Mouse (Mus musculus) layer of hippocampus, postnatal 10 days (tissue): ENCODE data around the gene Rnf222. TPM values are rescaled to one million over a fixed set of nuclear protein-coding genes. Genes with fewer than 3 reads are reported as not detected.

ENCODE experiments used
- DNase-seq, 2 experiments: peaks; one replicate each; pipeline ENCODE4 v3.0.0; 2021; ENCODE audit warnings: low spot score in 2 of 2
- total RNA-seq, 2 experiments: library from RNA; stranded (reverse); gene quantifications; 2 replicates each; pipeline ENCODE4 v1.2.3; 2021

The Rnf222 gene
- total RNA-seq, 2 experiments from 2014 or later: not detected

DNA sequence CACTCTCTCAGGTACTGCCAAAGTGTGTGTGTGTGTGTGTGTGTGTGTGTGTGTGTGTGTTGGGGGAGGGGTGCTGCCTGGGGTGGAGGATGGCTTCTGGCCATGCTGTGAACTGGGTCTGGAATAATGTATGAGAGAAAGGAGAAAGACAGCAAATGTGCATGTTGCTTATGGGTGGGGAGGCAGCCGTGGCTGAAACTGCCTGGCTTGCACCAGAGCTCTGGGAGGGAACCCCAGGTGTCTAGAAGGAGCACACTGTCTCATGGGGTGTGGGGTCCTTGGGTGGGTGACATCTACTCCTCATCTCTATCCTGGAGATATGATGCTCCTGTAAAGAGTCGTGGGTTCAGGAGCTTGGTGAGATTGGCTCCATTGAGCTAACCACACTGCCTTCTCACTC is 300 bp downstream of the Rnf222 start:
- DNase-seq: no peak

DNA sequence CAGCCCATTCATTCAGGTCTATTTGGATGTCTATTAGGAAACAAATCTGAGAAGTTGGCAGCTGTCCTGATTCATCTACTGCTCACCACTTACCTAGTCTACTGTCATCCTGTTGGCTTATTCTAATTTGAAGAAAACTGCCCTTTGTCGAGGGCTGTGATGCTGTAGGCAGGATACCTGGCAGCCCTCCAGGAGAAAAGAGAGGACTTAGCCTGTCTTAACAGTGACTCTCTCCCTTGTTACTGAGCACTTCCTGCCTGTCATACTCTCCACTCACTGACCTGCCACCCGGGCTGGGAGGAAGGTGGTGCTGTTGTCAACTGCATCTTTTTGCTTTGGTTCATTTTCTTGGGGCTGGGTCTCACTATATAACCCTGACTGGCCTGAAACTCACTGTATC is 2.3 kb downstream of the Rnf222 start:
- no peak for DNase-seq

DNA sequence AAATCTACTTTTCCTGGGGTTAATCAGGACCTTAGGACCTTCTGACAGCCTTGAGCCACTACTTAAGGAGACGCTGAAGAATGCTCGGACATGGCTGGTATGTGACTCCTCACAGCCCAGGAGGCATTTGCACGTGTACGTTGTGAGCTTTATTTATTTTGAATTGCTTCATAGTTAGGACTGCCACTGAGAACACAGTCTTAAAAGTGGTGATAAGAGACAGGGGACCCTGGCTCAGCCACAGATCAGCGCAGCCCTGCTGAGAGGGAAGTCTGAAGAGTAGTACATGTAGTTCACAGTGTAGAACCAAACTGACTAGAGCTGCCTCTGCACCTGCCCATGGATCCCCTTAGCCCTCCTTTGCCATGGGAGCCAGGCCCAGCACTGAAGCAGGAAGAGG is 3.5 kb downstream of the Rnf222 start:
- DNase-seq: no peak

DNA sequence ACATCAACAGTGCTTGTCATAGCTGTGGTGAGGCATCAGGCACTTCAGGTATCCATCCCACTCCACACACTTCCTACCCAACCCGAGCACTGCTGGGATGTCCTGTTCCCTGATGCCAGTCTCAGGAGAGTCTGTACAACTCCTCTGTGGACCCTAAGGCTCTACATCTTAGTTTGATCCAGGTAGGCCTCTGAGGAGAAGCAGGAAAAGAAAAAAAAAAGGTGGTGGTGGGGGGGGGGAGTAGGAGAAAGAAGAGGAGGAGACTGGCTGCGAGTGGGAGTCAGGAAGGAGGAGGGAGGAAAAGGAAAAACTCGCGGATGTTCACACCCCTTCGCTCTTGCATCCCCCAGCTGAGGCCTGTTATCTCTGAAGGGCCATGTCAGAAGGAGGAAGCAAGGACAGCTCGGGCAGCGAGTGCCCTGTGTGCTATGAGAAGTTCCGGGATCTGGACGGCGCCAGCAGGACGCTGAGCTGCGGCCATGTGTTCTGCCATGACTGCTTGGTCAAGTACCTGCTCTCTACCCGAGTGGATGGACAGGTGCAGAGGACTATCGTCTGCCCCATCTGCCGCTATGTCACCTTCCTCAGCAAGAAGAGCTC is 4.0 kb downstream of the Rnf222 start:
- DNase-seq: no peak

DNA sequence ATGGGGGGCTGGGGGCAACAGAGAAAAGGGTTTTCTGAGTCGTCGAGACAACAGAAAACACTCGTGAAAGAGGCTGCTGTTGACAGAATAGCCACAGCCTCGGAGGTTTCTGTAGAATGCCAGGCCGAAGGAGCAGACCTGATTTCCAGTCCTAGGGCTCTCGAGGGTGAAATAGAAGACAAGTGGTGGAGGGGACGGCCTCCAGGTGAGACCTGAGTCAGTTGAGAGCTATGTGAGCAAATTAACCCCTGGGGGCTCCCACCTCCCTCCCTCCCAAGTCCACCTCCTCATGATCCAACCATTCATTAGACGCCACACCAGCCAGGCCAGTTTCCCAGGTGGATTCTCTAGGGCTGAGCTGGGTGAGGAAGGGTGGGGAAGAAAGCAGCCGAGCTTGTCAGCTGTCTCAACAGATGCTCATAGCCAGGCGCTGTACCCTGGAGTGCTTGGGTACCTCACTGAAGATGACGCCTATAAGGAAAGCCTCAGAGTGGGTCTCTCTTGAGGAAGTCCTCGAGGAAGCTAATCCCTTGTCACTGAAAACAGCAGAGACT is 5.6 kb downstream of the Rnf222 start:
- no peak for DNase-seq

DNA sequence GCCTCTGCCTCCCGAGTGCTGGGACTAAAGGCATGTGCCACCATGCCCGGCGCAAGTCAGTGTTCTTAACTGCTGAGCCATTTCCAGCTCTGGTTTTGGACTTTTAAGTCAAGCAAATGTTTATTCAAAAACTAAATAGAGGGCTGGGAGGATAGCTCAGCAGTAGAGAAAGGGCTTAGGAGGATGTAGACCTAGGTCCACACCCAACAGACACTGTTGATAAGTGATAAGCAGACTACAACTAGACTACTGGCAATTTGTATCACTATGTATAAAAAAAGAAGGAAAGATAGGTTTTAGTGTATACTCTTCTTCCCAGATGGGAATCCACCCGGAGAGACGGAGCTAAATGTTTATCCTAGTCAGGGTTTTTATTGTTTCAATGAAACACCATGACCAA is 7.9 kb downstream of the Rnf222 start:
- DNase-seq: no peak

DNA sequence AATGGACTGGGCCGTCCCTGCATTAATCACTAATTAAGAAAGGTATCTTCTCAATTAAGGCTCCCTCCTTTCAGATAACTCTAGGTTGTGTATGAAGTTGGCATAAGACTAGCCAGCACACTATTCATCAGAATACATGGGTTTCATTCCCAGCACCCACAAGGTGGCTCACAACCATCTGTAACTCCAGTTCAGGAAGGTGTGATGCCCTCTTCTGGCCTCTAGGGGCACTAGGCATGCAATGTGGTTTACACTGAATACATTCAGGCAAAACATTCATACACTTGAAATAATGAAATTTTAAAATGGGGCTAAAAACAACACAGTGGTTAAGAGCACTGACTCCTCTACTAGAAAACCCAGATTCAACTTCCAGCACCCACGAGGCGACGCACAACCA is 8.8 kb downstream of the Rnf222 start:
- DNase-seq: no peak

DNA sequence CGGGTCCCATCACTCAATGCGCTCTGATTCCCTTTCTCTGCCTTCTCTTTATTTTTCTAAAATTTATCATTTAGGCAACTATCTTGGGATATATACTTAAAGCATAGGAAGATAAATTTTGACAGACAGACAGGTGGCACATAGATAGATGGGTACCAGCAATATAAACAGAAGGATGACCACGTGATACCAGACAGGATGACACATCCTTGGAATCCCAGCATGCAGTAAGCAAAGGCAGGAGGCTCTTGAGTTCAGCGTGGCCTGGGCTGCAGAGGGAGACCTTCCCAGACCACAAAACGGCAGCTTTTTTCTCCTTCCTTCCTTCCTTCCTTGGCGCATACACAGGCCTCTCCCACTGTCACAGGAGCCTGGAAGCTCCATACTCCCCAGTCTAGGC is 9.5 kb downstream of the Rnf222 start:
- DNase-seq: no peak

DNA sequence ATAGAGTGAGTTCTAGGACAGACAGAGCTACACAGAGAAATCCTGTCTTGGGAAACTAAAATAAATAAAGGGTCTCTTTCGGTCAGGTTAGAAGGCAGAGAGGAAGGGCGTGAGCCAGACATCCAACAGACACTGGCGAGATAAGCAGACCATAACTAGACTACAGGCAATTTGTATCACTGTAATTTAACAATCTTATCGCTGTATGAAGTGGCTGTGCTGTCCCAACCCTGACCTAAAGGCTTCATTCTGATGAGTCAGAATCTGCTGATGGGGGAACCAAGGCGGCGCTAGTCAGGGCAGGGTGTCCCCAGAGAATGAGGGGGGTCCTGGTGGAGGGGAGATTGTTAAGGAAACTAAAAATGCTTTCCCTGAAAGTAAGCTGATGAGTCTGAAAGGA is 10.4 kb downstream of the Rnf222 start:
- DNase-seq: no peak

DNA sequence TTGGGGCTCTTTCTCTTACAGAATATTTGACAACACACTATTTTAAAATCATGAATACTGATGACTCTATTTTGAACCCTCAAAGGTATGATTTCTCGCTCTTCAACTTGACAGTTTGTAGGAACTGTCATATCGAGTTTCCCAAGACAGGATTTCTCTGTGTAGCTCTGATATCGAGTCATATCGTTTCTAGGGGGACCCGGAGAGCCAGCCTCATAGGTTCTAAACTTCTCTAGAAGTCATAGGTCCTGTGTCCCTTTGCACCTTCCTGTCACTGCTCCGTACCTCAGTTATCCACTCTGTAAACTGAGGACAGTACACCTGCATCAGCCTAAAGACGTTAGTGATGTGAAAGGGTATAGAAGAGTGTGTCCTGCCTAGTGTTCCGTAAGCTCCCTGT is 11.5 kb downstream of the Rnf222 start:
- no peak for DNase-seq

DNA sequence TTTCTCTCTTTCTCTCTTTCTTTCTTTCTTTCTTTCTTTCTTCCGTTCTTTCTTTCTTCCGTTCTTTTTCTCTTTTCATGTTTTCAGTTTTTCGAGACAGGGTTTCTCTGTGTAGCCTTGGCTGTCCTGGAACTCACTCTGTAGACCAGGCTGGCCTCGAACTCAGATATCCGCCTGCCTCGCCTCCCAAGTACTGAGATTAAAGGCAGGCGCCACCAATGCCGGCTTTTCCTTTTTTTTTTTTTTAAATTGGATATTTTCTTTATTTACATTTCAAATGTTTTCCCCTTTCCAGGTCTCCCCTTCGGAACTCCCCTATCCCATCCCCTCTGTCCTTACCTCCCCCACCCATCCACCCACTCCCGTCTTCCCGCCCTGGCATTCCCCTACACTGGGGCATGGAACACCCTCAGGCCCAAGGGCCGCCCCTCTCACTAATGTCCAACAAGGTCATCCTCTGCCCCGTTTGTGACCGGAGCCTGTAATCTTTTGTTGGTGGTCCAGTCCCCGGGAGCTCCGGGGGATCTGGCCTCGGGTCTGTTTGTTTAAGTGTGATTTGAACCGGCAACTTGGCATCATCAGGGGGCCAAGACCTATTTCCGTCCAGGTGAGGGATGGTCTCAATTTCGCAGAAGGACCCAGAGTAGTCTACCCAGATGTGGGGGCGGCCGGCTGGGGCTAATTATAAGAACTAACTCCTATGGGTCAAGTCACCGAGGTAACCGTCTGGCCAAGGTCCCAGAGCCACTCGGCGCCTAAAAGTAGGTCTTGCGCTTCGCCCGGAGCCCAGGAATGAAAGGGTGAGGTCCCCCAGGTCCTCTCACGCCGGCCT is 12.4 kb downstream of the Rnf222 start:
- no peak for DNase-seq

DNA sequence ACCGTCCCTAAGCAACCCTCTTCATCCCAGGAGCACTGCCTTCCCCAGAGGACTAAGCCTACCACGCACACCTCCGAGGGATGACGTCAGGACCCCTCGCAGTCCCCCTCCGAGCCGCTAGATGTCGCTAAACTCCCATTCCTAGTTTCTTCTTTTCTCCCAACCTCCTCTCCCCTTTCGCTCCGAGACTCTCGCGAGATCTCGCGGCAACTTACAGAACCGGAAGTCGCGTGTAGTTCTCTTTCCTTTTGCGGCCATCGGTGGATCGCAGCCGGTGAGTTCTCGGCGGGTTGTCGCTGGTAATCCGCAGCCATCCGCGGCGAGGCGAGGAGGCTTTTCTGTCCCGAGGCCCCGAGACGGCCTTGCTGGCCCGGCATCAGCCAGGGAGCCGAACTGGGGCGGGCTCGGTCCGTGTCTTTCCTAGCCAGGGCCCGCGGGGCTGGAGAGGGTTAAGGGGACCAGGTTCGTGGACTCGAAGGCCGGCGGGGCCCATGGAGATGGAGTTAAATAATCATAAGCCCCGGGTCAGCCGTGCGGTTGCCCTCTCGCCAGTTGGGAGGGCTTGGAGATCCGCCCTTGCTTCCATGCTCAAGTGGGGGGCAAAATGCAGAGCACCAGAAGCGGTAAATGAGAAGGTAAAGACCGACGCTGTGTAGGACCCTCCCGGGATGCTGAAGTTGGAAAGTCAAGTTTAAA is 13.1 kb downstream of the Rnf222 start, which contains the start of gene Rpl26:
Gene Rpl26, plus strand, starts transcription at position 233 of the 696 bp plus-strand sequence.
- DNase-seq: peak; percentile 99

DNA sequence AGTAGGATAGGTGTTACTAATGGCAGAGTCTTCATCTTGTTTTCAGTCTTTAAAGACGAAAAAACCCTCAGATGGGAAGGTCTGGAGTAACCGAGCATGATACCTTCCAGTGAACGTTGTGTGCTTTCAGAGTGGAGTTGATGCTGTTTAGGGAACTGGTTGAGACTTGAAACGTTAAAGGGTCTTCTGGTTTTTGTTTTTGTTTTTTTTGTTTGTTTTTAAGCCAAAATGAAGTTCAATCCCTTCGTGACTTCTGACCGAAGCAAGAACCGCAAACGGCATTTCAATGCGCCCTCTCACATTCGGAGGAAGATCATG is 13.7 kb downstream of the Rnf222 start:
- DNase-seq: no peak

DNA sequence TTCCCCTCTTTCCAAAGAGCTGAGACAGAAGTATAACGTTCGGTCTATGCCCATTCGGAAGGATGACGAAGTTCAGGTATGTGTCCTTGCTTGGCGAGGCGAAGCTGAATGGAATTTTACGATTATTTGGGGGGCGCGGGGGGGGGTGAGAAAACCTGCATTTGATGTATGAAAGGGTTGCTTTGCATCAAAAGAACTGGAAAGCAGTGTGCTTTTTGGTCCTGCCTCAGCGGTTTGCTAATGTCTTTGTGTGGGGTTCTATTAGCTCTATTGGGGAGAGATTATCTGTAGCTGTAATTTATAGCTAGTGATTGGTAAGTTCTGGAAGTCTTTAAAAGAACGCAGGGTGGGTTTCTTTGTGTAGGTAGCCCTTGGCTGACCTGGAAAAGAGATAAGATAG is 14.0 kb downstream of the Rnf222 start:
- DNase-seq: no peak

DNA sequence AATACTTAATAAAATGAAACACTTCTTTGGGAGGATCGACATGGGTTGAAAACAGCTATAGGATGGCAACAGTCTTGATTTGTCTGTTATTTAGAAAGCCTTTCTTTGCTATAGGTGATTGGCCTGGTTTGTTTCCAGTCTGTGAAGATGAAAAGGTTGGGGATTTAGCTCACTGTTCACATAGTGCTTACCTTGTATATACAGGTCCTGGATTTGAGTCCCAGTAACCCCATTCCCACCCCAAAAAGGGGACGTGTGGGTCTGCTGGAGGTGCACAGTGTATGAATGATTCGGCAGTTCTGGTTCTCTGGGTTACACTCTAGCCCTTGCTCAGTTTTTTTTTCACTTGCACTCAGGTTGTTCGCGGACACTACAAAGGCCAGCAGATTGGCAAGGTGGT is 14.5 kb downstream of the Rnf222 start:
- no peak for DNase-seq

DNA sequence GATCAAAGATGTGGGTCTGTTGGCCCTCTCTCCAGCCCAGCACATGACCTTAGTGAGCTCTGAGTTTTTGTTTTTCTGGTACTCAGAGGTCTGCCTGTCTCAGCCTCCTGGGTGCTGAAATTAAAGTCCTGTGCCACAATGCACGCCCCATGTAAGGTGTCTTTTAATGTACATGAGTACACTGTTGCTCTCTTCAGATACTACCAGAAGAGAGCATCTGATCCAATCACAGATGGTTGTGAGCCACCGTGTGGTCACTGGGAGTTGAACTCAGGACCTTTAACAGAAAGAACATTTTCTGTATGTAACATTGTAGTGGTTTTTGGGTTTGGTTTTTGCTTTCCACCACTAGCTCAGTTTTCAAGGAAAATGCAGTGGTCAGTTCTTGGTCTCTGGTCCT is 15.4 kb downstream of the Rnf222 start:
- no peak for DNase-seq

DNA sequence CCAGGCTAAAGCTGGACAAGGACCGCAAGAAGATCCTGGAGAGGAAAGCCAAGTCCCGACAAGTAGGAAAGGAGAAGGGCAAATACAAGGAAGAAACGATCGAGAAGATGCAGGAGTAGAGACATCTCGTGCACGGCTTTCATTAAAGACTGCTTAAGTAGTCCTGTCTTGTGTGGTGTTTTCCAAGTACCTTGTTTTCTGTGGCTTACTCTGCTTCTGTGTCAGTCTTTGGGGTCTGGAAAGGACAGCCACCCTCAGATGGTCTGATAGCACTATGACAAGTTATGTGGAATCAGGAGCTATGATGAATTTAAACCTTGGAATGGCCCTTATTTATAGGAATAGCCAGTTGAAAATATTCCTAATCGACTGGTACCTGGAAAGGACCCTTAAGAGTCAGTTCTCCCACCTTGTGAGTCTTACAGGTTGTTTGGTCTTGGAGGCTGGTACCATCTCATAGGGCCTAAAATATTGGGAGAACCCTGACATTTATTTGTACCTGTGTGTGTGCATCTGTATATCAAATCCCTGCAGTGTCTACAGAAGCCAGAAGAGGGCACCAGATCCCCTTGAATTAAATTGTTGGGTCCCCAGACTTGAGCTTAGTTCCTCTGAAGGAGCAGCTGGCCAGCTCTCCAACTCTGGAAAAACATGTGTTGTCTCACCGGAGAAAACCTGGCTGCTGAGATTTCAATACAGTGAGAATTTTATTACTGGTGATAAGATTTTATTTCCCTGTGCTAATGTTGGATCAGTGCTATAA is 16.2 kb downstream of the Rnf222 start:
- peak; percentile 81 to 82 for DNase-seq

DNA sequence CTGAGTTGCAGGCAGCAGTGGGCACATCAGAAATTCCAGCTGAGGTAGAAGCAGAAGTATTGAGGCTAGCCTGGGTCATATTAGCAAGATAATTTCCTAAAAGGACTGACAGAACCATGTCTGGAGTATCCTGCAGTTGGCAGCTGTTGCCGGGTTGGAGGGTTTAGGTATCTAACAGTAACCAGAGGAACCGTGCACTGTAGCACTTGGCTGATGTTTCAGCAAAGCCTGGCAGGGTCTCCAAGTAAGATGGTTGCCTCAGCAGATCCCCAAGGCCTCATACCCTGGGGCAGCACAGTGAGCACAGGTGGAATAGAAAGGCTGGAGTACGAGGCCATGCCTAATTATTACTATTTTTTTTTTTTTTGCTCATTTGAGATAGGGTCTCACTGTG is 16.8 kb downstream of the Rnf222 start:
- DNase-seq: no peak

DNA sequence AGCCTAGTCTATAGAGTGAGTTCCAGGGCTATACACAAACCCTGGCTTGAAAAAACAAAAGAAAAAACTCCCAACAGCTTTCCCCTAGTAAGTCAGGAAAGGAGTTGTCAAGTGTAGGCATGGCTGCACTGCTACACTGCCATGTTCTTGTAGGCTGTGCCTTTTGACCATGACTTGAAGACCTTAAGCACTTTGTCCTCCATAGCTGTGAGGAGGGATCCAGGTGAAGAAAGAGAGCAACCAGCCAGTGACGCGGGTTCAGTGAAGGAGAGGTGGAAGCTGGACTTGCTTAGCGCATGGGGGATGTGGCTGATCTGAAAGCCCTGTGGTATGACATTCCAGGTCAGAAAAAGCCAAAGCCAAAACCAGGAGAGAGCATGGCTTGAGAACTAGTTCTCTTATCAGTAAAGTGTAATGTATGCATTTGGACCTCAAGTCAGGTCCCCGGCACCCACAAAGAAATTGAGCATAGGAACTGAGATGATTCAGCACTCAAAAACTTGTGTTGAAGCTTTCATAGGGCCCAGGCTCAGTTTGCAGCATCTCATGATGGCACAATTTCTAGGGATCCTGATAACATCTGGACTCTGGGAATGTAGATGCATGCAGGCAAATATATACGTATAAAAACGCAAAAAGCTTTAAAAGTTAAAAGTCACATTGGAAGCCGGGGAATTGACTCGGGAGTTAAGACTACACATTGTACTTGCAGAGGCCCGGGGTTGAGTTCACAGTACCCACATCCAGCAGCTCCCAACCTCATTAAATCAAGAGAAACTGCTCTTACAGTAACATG is 17.5 kb downstream of the Rnf222 start:
- DNase-seq: no peak

DNA sequence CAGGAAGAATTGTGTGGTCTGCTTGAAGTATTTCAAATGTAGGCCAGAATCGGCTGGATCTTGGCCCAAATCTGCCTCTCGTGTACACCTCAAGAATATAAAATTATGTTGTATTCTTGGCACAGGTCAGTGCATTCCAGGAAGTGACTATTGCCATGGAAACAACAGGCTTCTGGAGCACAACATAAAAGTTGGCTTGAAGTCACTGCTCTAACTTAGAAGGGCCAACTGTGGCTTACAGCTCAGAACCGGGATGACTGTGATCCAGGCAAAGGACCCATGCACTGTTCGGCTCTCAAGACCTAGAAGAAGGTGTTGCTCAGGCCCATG is 18.1 kb downstream of the Rnf222 start:
- DNase-seq: no peak

DNA sequence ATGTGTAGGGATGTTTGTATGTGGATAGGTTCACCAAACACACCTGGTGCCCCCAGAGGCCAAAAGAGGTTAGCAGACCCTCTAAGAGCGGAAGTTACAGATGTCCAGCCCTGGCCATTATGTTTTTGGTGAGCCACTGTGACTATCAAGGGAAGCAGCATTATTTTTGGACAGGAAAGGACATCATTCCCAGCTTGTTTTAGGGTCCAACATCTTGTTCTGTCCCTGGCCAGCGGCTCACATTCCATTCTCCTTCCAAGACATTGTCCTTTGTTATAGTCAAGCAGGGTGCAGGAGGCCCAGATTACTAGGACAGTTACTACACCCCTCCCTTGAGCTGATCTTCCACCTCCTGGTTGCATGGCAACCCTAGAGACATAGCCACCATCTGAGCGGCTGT is 18.9 kb downstream of the Rnf222 start:
- DNase-seq: no peak
